Mouse (Mus musculus): ENCODE measurements around the gene Ift122.

Gene Ift122

DNA sequence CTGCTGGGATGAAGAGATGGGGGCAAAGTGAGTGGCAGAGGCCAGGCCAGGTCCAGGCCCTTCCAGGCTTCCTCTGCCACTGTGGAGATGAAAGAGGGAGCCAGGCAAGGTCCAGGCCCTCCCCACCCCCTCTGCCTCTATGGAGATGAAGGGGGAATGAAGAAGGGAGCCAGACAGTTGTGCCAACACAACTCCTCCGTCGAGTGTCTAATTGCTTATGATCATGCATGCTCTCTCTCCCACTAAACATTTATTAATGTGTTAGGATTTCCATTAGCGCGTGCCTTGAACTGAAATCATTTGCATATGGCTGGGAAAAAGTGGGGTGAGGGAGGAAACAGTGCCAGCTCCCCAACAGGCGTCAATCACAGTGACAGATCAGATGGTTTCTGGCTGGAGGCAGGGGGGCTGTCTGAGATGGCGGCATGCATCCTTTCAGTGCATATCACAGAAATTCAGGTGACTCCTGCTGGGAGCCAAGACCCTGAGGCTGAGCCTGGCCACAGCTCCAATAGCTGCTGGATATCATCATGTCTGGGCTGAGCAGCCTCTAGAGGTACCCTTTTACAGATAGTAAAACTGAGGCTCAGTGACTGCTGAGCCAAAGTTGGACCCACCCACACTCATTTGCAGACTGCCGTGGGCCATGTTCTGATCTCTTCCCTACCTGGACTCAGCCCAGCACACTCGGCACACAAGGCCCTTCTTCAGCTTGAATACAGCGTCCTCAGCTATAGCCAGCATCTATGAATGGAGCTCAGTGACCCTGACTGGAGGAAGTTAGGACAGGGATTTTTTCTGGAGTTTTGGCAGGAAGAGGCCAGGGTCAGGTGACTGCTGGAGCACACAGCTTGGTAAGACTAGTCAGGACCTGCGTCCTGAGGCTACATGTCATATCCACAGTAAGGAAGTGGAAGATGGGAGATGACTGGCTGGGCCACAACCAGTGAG lies 74.3 kb downstream of the Ift122 start:
- DNase-seq: no peak

GRCm38 (mm10) chr6:115930018-115930417 lies 76.7 kb downstream of the Ift122 start:
- no peak for DNase-seq

DNA sequence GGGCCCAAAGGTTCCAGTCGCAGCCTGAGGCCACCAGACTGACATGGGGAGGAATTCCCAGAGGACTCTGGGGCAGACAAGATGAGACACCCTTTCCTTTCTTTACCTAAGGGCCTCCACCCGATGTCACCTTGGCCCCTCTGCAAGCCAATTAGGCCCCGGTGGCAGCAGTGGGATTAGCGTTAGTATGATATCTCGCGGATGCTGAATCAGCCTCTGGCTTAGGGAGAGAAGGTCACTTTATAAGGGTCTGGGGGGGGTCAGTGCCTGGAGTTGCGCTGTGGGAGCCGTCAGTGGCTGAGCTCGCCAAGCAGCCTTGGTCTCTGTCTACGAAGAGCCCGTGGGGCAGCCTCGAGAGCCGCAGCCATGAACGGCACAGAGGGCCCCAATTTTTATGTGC lies 78.4 kb downstream of the Ift122 start, which contains the start of gene Rho:
Rho (plus strand) TSS at position 110 of the 400 bp plus-strand sequence.
- DNase-seq: no peak

GRCm38 (mm10) chr6:115932391-115932790 lies 79.1 kb downstream of the Ift122 start:
- no peak for DNase-seq

GRCm38 (mm10) chr6:115935544-115935943 lies 82.3 kb downstream of the Ift122 start:
- DNase-seq: no peak

GRCm38 (mm10) chr6:115938011-115938410 lies 84.7 kb downstream of the Ift122 start:
- no peak for DNase-seq

DNA sequence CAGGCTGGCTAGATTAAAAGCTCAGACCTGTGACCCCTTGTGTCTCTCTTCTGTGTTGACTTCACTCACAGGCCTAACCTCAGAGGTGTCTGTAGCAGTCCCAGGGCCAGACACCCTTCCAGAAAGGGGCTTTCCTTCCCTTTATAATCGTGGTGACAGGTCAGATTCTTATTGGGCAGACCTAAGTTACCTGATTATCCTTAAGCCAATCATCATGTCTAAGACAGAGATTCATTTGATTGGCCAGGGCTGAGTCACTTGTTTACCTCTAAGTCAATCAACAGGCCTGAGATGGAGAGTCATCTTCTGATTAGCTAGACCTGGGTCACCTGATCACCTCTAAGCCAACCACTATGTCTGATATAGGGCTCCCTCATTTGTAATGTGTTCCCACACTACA lies 85.5 kb downstream of the Ift122 start:
- DNase-seq: no peak

GRCm38 (mm10) chr6:115940603-115941002 lies 87.3 kb downstream of the Ift122 start:
- no peak for DNase-seq

GRCm38 (mm10) chr6:115941128-115941527 lies 87.9 kb downstream of the Ift122 start:
- DNase-seq: peak in 1 of 2 experiments; percentile 7

GRCm38 (mm10) chr6:115943498-115944427 lies 90.5 kb downstream of the Ift122 start:
- DNase-seq: no peak

GRCm38 (mm10) chr6:115944638-115945037 lies 91.4 kb downstream of the Ift122 start, which contains the start of gene H1foo:
Gene H1foo (plus strand): TSS chr6:115944938.
- DNase-seq: no peak

DNA sequence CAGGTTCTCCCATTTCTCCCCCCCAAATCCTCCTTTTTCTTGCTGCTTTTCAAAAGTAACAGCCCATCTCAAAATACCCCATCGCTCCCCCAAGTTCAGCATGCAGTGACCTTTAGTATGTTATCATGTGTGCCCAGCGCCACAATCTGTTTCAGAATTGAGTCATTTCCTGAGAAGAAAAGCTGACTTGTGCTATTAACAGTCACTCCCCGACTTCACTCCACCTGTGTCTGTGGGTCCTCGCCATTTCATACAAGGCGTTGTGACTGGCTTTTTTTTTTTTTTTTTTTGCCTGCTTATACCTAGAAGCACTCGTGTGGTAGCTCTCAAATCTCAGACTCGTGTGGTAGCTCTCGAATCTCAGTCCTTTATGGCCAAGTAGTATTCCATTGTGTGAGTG lies 92.4 kb downstream of the Ift122 start:
- DNase-seq: no peak

DNA sequence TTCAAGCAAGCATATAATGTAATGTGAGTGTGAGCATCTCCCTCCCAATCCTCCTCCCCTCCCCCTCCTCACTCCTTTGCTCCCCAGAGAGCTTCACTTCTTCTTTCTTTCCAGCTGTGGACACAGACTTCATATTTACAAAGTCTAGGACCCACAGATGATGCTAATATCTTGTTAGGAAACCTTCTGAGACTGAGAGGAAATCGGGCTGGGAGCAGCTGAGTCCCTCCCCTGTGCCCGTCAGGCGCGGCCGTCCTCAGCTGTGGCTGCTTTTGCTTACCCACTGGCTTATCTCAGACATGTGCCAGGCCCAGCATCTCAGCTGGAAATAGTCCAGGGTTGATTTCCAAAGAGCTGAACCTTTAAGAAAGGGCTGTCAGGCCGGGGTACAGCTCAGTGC lies 93.1 kb downstream of the Ift122 start:
- DNase-seq: no peak

DNA sequence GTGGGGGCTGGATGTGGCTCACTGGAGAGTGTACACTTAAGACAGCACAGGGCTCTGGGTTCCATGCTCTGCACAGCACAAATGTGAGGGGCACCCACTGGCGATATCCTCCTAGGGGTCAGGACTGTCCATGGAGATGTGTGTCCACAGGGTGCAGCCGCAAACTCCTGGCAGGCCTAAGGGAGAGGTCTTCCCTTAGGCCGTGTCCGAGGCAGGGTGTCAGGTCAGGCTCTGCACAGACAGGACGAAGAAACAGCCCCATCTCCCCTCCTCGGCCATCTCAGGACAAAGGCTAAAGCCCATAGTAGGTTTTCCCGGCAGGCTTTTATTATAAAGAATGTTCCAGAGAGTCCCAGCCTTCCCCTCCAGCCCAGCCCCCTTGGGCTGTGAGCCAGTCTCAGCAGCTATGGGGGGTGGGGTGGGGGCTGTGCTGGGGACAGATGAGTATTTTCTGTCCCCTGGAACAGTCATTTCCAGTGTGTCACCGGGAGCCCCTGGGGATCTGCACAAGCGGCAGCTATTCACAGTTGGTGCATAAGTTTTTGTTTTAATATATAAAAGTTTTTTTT lies 101.3 kb downstream of the Ift122 start:
- DNase-seq: no peak

DNA sequence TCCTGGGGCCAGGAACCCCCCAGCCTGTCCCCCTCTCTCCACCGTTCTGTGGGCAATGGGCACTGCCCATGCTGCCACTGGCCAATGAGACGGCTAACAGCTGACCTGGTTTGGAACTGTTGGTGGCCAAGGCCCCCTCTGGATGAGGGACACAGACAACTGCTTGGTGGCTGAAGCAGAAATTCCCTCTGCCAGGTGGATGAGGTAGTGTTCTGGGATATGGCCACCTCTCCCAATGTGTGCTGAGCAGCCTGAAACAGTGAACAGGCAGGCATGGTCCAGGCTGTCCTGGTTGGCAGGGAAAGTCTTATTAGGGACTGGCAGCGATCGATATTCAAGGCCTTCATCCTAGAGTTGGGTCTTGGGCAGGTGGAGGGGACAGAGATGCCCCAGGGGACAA lies 101.9 kb downstream of the Ift122 start:
- no peak for DNase-seq

- no peak for DNase-seq
These were observed 102.4 kb downstream of the Ift122 start for GRCm38 (mm10) chr6:115955664-115956063.

DNA sequence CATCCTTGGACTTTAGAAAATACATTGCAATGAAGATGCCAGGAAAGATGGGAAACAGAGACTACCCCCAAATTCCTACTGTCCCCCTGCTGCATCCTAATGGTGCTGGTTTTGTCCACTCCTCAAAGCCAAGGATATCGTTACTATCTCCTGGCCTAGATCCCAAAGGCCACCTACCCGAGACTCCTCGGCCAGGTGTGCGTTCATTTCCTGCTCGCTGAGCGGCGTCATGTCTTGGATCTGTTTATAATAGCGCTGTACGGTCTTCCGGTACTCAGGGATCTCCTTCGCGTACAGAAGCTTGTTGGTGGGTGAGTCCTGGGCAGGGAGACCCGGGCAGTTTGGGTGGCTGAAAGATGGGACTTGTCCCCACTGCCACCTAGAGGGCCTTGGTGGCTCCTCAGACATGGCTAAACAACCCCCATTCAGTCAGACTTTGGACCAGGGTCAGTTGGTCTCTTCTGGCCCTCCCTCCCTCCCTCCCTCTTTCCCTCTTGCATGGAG lies 103.2 kb downstream of the Ift122 start:
- DNase-seq: no peak

DNA sequence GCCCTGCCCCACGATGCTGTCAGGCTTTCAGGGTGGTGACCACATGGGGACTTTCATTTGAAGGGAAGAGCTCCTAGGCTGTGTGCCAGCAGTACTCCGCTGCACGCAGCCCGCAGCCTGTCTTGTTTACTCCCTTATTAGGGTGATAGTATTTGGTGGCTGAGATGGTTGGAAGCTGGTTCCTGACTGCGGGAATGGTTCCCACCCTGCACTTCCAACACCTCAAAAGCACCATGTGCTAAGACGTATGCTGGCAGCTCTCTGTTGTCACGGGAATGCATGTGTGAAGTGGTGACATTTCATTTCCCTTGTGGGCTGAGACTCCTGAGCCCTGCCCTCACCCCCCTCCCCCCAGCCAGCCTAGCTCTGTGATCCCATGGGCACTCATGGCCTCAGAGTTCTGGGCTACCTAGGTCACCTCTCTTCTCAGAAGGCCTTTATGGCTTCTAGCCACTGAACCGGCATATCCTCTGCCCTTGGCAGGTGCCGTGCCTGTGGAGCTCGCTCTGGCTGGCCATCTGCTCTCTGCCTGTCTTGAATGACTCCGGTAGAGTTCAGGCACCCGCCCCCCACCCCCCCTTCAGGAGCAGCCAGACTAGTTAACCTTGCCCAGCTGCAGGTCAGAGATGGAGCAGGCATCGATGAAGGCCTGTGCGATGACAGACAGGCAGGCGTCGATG lies 103.8 kb downstream of the Ift122 start:
- no peak for DNase-seq

DNA sequence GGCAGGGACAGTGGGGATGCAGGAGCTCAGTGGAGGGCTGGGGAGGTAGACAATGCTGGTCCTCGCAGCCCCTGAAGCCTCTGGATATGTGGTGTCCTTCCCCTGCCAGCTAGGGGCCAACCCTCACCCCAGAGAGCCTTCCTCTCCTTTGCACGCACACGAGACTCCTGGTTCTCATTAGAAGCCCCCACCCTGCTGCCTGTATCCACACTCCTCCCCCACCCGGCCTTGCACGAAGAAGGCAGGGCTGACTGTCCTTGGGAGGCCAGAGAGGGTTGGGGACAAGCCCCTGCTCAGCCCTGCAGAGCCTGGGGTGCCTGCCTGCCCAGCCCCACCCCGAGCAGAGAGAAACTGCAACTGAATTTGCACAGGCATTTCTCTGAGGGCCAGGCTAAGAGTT lies 104.4 kb downstream of the Ift122 start:
- DNase-seq: no peak

GRCm38 (mm10) chr6:115958445-115958844 lies 105.2 kb downstream of the Ift122 start:
- DNase-seq: no peak

GRCm38 (mm10) chr6:115959151-115959691 lies 106.0 kb downstream of the Ift122 start:
- DNase-seq: no peak

- DNase-seq: no peak
These were observed 107.1 kb downstream of the Ift122 start for GRCm38 (mm10) chr6:115960322-115960721.
